Mouse (Mus musculus) lung, adult 2 months (tissue): ENCODE results near the gene Gm44579. TPM values are rescaled to one million over a fixed set of nuclear protein-coding genes. Genes with fewer than 3 reads are reported as not detected.
A peak's percentile ranks its signal among the peaks of the same experiment; 100 is the strongest.

Experiments used
- DNase-seq: peaks from one replicate; pipeline ENCODE4 v3.0.0; 2022
- H3K4me1 ChIP-seq: fragments of 200-500 bp; 2 replicates; pipeline ENCODE4 v1.6.1; 2011; ENCODE audit warnings: low read length; ENCODE audit not compliant: control insufficient read depth, insufficient read depth
- H3K4me3 ChIP-seq: fragments of 200-500 bp; replicated peaks from 2 replicates; pipeline ENCODE3; 2011; ENCODE audit warnings: low read depth, mild to moderate bottlenecking, control low read depth, low read length; ENCODE audit errors: extremely low read depth
- CTCF ChIP-seq: fragments of 200-500 bp; IDR thresholded peaks from 2 replicates; pipeline ENCODE4 v1.5.1; 2011; ENCODE audit warnings: mild to moderate bottlenecking, low read length, control low read depth; ENCODE audit not compliant: insufficient read depth
- POLR2A ChIP-seq: fragments of 200-500 bp; IDR thresholded peaks from 2 replicates; pipeline ENCODE4 v1.6.1; 2011; ENCODE audit warnings: low read depth, mild to moderate bottlenecking, control low read depth, low read length, borderline replicate concordance; ENCODE audit errors: extremely low read depth
- WGBS: fragments of 180-500 bp; shearing (Covaris S2); methylation state at CpG from one replicate; pipeline ENCODE4 v1.1.7; 2018; 5-methylcytosine and 5-hydroxymethylcytosine counted together
- polyA plus RNA-seq: library from polyadenylated mRNA; depleted of rRNA; stranded (reverse); fragments of >200 nt; gene quantifications from 2 replicates; pipeline ENCODE4 v1.2.3, GENCODE M21; 2012

Gene Gm44579
- polyA plus RNA-seq, 1 experiment: not detected

DNA sequence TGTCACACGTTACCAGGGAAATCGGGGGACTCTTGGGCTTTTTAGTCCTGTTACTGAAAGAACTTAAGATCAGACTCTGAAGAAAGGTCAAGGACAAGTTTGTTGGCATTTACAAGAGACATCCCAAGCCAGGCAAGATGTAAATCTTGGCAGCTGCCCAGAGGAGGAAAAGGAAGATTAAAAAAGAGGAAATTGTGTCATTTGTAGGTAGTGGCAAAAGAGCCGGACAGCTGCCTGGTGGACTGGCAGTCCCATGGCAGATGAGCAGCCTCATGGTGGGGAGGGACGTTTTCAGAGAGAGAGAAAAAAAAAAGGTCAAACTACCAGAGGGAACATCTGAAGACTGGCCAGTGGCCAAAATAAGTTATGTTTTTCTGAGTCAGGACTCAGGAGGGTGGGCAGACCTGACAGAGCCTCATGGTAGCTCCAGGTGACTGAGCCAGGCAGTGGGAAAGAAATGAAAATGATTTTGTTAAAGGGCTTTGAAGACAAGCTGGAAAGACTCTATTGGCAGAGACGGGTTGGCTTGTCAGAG, 7.4 kb downstream of the Gm44579 start:
- no peaks in the 10 kb centered on the region for H3K4me1 ChIP-seq
- no peak for TF ChIP-seq CTCF
- TF ChIP-seq POLR2A: no peak
- H3K4me3 ChIP-seq: no peak overlapping the region
- no peak for DNase-seq
- WGBS: 48% methylated on average over 5 of the region's 5 CpGs

DNA sequence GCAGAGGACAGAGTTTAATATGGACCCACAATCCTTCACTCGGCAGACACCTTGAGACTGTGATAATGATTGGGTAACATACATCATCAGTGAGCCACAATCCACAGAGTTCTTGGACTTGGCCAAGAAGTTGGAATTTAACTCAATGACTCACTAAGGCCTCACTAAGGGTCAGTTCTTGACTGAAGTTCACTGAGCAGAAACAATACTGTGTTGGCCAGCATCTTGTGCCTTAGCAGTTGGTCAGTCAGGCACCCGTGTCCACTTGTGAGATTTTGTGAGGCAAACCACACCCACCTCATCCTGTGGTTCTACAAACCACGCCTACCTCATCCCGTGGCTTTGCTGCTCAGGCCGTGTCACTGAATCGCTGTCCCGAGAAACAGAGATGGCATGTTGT, 11.1 kb downstream of the Gm44579 start:
- WGBS: 63% methylated on average over 7 of the region's 7 CpGs
- no peaks in the 10 kb centered on the region for H3K4me1 ChIP-seq
- TF ChIP-seq POLR2A (no peak), CTCF (no peak)
- no peak overlapping the region for H3K4me3 ChIP-seq
- DNase-seq: no peak

GRCm38 (mm10) chr15:98195442-98195841, 25.3 kb downstream of the Gm44579 start, which contains the start of gene Olfr288:
TSS of gene Olfr288 (minus strand) at chr15:98195542.
- Histone ChIP-seq H3K4me1 (no peaks in the 10 kb centered on the region), H3K4me3 (no peak within 1 kb of the TSS)
- DNase-seq: no peak
- no peak for TF ChIP-seq POLR2A
- no peak for TF ChIP-seq CTCF
- WGBS: 64% methylated on average over 3 of the region's 3 CpGs

GRCm38 (mm10) chr15:98184456-98184855, 36.3 kb downstream of the Gm44579 start:
- WGBS: 32% methylated on average over 4 of the region's 4 CpGs
- no peaks in the 10 kb centered on the region for H3K4me1 ChIP-seq
- TF ChIP-seq CTCF (no peak), POLR2A (no peak)
- no peak for DNase-seq
- no peak overlapping the region for H3K4me3 ChIP-seq

GRCm38 (mm10) chr15:98181856-98182570, 38.8 kb downstream of the Gm44579 start:
- DNase-seq: no peak
- H3K4me3 ChIP-seq: no peak overlapping the region
- 65% methylated on average over 12 of the region's 12 CpGs for WGBS
- no peaks in the 10 kb centered on the region for H3K4me1 ChIP-seq
- TF ChIP-seq CTCF (no peak), POLR2A (no peak)

- Histone ChIP-seq H3K4me1 (no peaks in the 10 kb centered on the region), H3K4me3 (peak overlapping the region; percentile 58)
- DNase-seq: peak; percentile 83
- under 1% methylated on average over 30 of the region's 30 CpGs for WGBS
- TF ChIP-seq POLR2A: peak; percentile 60; the same call in 1 of the 2 replicates
- TF ChIP-seq CTCF: peak; percentile 80
Observed at GRCm38 (mm10) chr15:98181132-98181711, 39.6 kb downstream of the Gm44579 start.

DNA sequence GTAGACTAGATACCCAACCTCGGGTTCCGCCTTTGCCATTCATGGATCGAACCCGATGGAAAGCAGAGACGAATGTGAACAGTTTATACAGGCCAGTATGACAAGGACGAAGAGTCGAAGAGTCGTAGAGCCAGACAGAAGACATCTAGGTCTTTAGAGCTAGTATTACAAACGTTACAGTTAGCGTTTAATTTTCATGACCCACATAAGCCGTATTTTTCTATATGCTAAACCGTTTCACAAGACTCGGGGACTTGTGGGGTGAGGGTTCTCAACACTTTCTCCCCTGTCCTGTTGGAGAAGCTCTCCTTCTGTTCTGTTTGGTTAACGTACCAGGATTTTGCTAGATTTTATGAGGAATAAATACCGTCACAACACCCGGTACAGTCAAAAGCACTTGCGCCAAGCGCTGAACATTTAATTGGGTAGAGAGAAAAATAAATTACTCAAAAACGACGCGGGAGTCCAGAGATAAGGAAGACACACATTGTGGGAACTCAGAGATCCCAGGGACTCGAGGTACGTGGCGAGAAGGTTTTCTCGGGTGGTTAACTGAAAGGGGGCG, 40.1 kb downstream of the Gm44579 start:
- Histone ChIP-seq H3K4me1 (no peaks in the 10 kb centered on the region), H3K4me3 (peak overlapping the region; percentile 58)
- TF ChIP-seq CTCF (no peak), POLR2A (no peak; the same call in 1 of the 2 replicates)
- no peak for DNase-seq
- 13% methylated on average over 26 of the region's 26 CpGs for WGBS

- H3K4me3 ChIP-seq: no peak overlapping the region
- TF ChIP-seq CTCF (no peak), POLR2A (no peak)
- no peaks in the 10 kb centered on the region for H3K4me1 ChIP-seq
- no peak for DNase-seq
- 65% methylated on average over 3 of the region's 3 CpGs for WGBS
Observed at GRCm38 (mm10) chr15:98177320-98177719, 43.5 kb downstream of the Gm44579 start.

- DNase-seq: no peak
- peak; percentile 12; the same call in 1 of the 2 replicates for TF ChIP-seq CTCF
- no peak for TF ChIP-seq POLR2A
- Histone ChIP-seq H3K4me3 (no peak overlapping the region), H3K4me1 (no peaks in the 10 kb centered on the region)
- 40% methylated on average over 8 of the region's 8 CpGs for WGBS
Observed at GRCm38 (mm10) chr15:98173821-98174220, 47.0 kb downstream of the Gm44579 start.
